Mouse (Mus musculus): ENCODE results near the gene D930007J09Rik. TPM values are rescaled to one million over a fixed set of nuclear protein-coding genes. Genes with fewer than 3 reads are reported as not detected.

The D930007J09Rik gene
- polyA plus RNA-seq (2015; fragmentation: Nextera tagmentation; extraction: Ambion mirVana), result not detected in 2 replicates

GRCm38 (mm10) chr13:32802259-32803081 lies at the start of gene D930007J09Rik:
TSS of gene D930007J09Rik (minus strand) at chr13:32802849.
- Histone ChIP-seq H3K27me3 (no peaks in the 10 kb centered on the region), H3K4me3 (peak within 1 kb of the TSS; percentile 83), H3K9me3 (no peaks in the 10 kb centered on the region), H3K36me3 (peaks cover 12% of the 10 kb centered on the region), H3K27ac (peak within 1 kb of the TSS; percentile 49), H3K4me2 (peak within 1 kb of the TSS; percentile 90), H3K4me1 (peaks cover 21% of the 10 kb centered on the region), H3K9ac (peak within 1 kb of the TSS; percentile 79)
- under 1% methylated on average over 95 of the region's 95 CpGs for WGBS
- ATAC-seq (ENCODE audit: borderline replicate concordance, extremely low read depth, low FRiP score, low TSS enrichment), result peak; percentile 63

- H3K4me1 ChIP-seq, result peaks cover 20% of the 10 kb centered on the region; the same call in 1 of the 2 replicates
- no peak for ATAC-seq (ENCODE audit: borderline replicate concordance, extremely low read depth, low FRiP score, low TSS enrichment)
Observed at GRCm38 (mm10) chr13:32851967-32852366, 49.3 kb upstream of the D930007J09Rik start.

GRCm38 (mm10) chr13:32850668-32851404 lies 48.2 kb upstream of the D930007J09Rik start, which contains the start of gene Serpinb1a:
TSS of gene Serpinb1a (minus strand) at chr13:32851185.
- Histone ChIP-seq H3K4me2 (no peak within 1 kb of the TSS), H3K9ac (no peak within 1 kb of the TSS), H3K9me3 (no peaks in the 10 kb centered on the region), H3K4me1 (peaks cover 20% of the 10 kb centered on the region; the same call in 1 of the 2 replicates), H3K4me3 (no peak within 1 kb of the TSS), H3K27me3 (no peaks in the 10 kb centered on the region), H3K27ac (no peak within 1 kb of the TSS), H3K36me3 (no peaks in the 10 kb centered on the region)
- WGBS, result 44% methylated on average over 10 of the region's 10 CpGs
- peak; percentile 79; the same call in 1 of the 2 replicates for ATAC-seq (ENCODE audit: borderline replicate concordance, extremely low read depth, low FRiP score, low TSS enrichment)

More at GRCm38 (mm10) chr13:32851967-32852366, 49.3 kb upstream of the D930007J09Rik start:
- H3K36me3 ChIP-seq, result no peaks in the 10 kb centered on the region
- WGBS, result 11% methylated on average over 7 of the region's 7 CpGs
- H3K4me2 ChIP-seq, result no peak overlapping the region
- no peak overlapping the region for H3K9ac ChIP-seq
- no peak overlapping the region for H3K4me3 ChIP-seq
- no peak overlapping the region for H3K27ac ChIP-seq
- no peaks in the 10 kb centered on the region for H3K9me3 ChIP-seq
- no peaks in the 10 kb centered on the region for H3K27me3 ChIP-seq

GRCm38 (mm10) chr13:32850156-32850555 lies 47.5 kb upstream of the D930007J09Rik start:
- Histone ChIP-seq H3K36me3 (no peaks in the 10 kb centered on the region), H3K4me1 (peaks cover 20% of the 10 kb centered on the region; the same call in 1 of the 2 replicates), H3K27ac (no peak overlapping the region), H3K4me3 (no peak overlapping the region), H3K9ac (no peak overlapping the region), H3K4me2 (no peak overlapping the region), H3K27me3 (no peaks in the 10 kb centered on the region), H3K9me3 (no peaks in the 10 kb centered on the region)
- 69% methylated on average over 1 of the region's 1 CpGs for WGBS
- ATAC-seq (ENCODE audit: borderline replicate concordance, extremely low read depth, low FRiP score, low TSS enrichment), result no peak

GRCm38 (mm10) chr13:32849531-32850123 lies 47.0 kb upstream of the D930007J09Rik start:
- H3K9me3 ChIP-seq, result no peaks in the 10 kb centered on the region
- ATAC-seq (ENCODE audit: borderline replicate concordance, extremely low read depth, low FRiP score, low TSS enrichment), result no peak
- no peak overlapping the region for H3K27ac ChIP-seq
- no peak overlapping the region for H3K4me2 ChIP-seq
- peaks cover 20% of the 10 kb centered on the region; the same call in 1 of the 2 replicates for H3K4me1 ChIP-seq
- no peak overlapping the region for H3K9ac ChIP-seq
- H3K27me3 ChIP-seq, result no peaks in the 10 kb centered on the region
- no peak overlapping the region for H3K4me3 ChIP-seq
- H3K36me3 ChIP-seq, result no peaks in the 10 kb centered on the region

- Histone ChIP-seq H3K4me3 (no peak overlapping the region), H3K9ac (no peak overlapping the region), H3K27ac (no peak overlapping the region), H3K9me3 (no peaks in the 10 kb centered on the region), H3K36me3 (no peaks in the 10 kb centered on the region), H3K4me2 (no peak overlapping the region), H3K27me3 (no peaks in the 10 kb centered on the region), H3K4me1 (peaks cover 20% of the 10 kb centered on the region; the same call in 1 of the 2 replicates)
- 44% methylated on average over 4 of the region's 4 CpGs for WGBS
- no peak for ATAC-seq (ENCODE audit: borderline replicate concordance, extremely low read depth, low FRiP score, low TSS enrichment)
Observed at GRCm38 (mm10) chr13:32849092-32849491, 46.4 kb upstream of the D930007J09Rik start.

GRCm38 (mm10) chr13:32846221-32846620 lies 43.6 kb upstream of the D930007J09Rik start:
- H3K9ac ChIP-seq, result no peak overlapping the region
- no peak overlapping the region for H3K4me3 ChIP-seq
- no peak for ATAC-seq (ENCODE audit: borderline replicate concordance, extremely low read depth, low FRiP score, low TSS enrichment)
- H3K4me2 ChIP-seq, result no peak overlapping the region
- H3K9me3 ChIP-seq, result no peaks in the 10 kb centered on the region
- H3K4me1 ChIP-seq, result peaks cover 16% of the 10 kb centered on the region; the same call in 1 of the 2 replicates
- H3K27me3 ChIP-seq, result no peaks in the 10 kb centered on the region
- H3K27ac ChIP-seq, result no peak overlapping the region
- no peaks in the 10 kb centered on the region for H3K36me3 ChIP-seq

- Histone ChIP-seq H3K27me3 (no peaks in the 10 kb centered on the region), H3K9ac (no peak overlapping the region), H3K27ac (no peak overlapping the region), H3K4me1 (no peaks in the 10 kb centered on the region), H3K4me3 (no peak overlapping the region), H3K9me3 (no peaks in the 10 kb centered on the region), H3K36me3 (no peaks in the 10 kb centered on the region), H3K4me2 (no peak overlapping the region)
- WGBS, result 88% methylated on average over 3 of the region's 3 CpGs
- ATAC-seq (ENCODE audit: borderline replicate concordance, extremely low read depth, low FRiP score, low TSS enrichment), result no peak
Observed at GRCm38 (mm10) chr13:32841349-32841748, 38.7 kb upstream of the D930007J09Rik start.

- no peaks in the 10 kb centered on the region for H3K36me3 ChIP-seq
- no peaks in the 10 kb centered on the region for H3K9me3 ChIP-seq
- WGBS, result 23% methylated on average over 1 of the region's 1 CpGs
- no peak overlapping the region for H3K27ac ChIP-seq
- H3K9ac ChIP-seq, result no peak overlapping the region
- H3K4me3 ChIP-seq, result no peak overlapping the region
- no peaks in the 10 kb centered on the region for H3K4me1 ChIP-seq
- no peak for ATAC-seq (ENCODE audit: borderline replicate concordance, extremely low read depth, low FRiP score, low TSS enrichment)
- no peaks in the 10 kb centered on the region for H3K27me3 ChIP-seq
- H3K4me2 ChIP-seq, result no peak overlapping the region
Observed at GRCm38 (mm10) chr13:32839314-32839713, 36.7 kb upstream of the D930007J09Rik start.

GRCm38 (mm10) chr13:32834513-32834912 lies 31.9 kb upstream of the D930007J09Rik start:
- H3K27ac ChIP-seq, result no peak overlapping the region
- H3K27me3 ChIP-seq, result no peaks in the 10 kb centered on the region
- H3K4me3 ChIP-seq, result no peak overlapping the region
- 88% methylated on average over 5 of the region's 5 CpGs for WGBS
- H3K4me2 ChIP-seq, result no peak overlapping the region
- no peaks in the 10 kb centered on the region for H3K36me3 ChIP-seq
- H3K9me3 ChIP-seq, result no peaks in the 10 kb centered on the region
- H3K4me1 ChIP-seq, result no peaks in the 10 kb centered on the region
- no peak for ATAC-seq (ENCODE audit: borderline replicate concordance, extremely low read depth, low FRiP score, low TSS enrichment)
- H3K9ac ChIP-seq, result no peak overlapping the region

- Histone ChIP-seq H3K9ac (no peak overlapping the region), H3K4me2 (no peak overlapping the region), H3K36me3 (no peaks in the 10 kb centered on the region), H3K9me3 (no peaks in the 10 kb centered on the region), H3K27ac (no peak overlapping the region), H3K27me3 (no peaks in the 10 kb centered on the region), H3K4me1 (no peaks in the 10 kb centered on the region), H3K4me3 (no peak overlapping the region)
- no peak for ATAC-seq (ENCODE audit: borderline replicate concordance, extremely low read depth, low FRiP score, low TSS enrichment)
- WGBS, result 65% methylated on average over 6 of the region's 6 CpGs
Observed at GRCm38 (mm10) chr13:32833237-32833636, 30.6 kb upstream of the D930007J09Rik start.
